Mouse (Mus musculus) E14TG2a.4 (cell line): ENCODE measurements around the gene Ngfr.

Experiments used
- CTCF ChIP-seq: conservative IDR thresholded peaks from 2 replicates; pipeline ENCODE4 v1.5.1; 2014; ENCODE audit warnings: low read length
- NANOG ChIP-seq: IDR thresholded peaks from 2 replicates; pipeline ENCODE4 v1.6.1; 2014; ENCODE audit warnings: borderline replicate concordance, low read length, mixed read lengths

DNA sequence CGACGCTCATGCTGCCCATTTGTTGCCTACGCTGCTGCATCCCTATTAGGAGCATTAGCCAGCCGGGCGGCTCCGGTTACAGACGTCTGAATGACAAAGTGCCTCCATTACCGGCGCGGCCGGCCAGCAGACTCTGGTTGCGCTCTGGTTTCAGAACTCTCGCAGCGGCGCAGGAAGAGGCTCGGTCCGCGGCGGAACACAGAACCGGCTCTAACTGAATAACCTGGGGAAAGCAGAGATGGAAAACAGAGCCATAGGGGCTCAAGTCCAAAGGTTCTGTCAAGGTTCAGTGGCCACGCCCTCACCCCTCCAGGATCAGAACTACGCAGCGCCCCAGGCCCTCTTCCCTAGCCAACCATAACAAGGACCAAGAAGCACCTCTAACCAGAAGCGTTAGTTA lies 2.3 kb downstream of the Ngfr start:
- TF ChIP-seq CTCF (no peak), NANOG (no peak)
